Mouse (Mus musculus) yolk sac, embryonic 10.5 days (tissue): ENCODE data around the gene Plekhg5.

ENCODE experiments used
- DNase-seq: peaks from one replicate; pipeline ENCODE4 v3.0.0-alpha.2; 2017; ENCODE audit warnings: low spot score

Gene Plekhg5

GRCm38 (mm10) chr4:152146033-152146827, 73.9 kb downstream of the Plekhg5 start:
- DNase-seq, result no peak

GRCm38 (mm10) chr4:152150546-152150945, 78.2 kb downstream of the Plekhg5 start:
- DNase-seq, result no peak

GRCm38 (mm10) chr4:152151451-152151965, 79.2 kb downstream of the Plekhg5 start:
- no peak for DNase-seq

- peak; percentile 85 for DNase-seq
Measured at GRCm38 (mm10) chr4:152151966-152152544, 79.8 kb downstream of the Plekhg5 start, which contains the start of gene Espn. TSS of gene Espn (minus strand) at chr4:152152371.

- peak; percentile 73 for DNase-seq
Measured at GRCm38 (mm10) chr4:152153771-152154177, 81.5 kb downstream of the Plekhg5 start.

- DNase-seq, result no peak
Measured at GRCm38 (mm10) chr4:152155019-152155418, 82.7 kb downstream of the Plekhg5 start.

GRCm38 (mm10) chr4:152157779-152158584, 85.7 kb downstream of the Plekhg5 start:
- DNase-seq, result no peak

- DNase-seq, result no peak
Measured at GRCm38 (mm10) chr4:152158585-152159284, 86.4 kb downstream of the Plekhg5 start, which contains the start of gene Hes2. TSS of gene Hes2 (plus strand) at chr4:152158867.

GRCm38 (mm10) chr4:152159285-152159678, 87.0 kb downstream of the Plekhg5 start:
- DNase-seq, result no peak

GRCm38 (mm10) chr4:152160748-152161147, 88.5 kb downstream of the Plekhg5 start:
- no peak for DNase-seq

GRCm38 (mm10) chr4:152161601-152162000, 89.3 kb downstream of the Plekhg5 start:
- DNase-seq, result no peak

GRCm38 (mm10) chr4:152162748-152163147, 90.5 kb downstream of the Plekhg5 start:
- DNase-seq, result no peak
